Mouse (Mus musculus) liver (tissue): ENCODE data around the gene Akap6.

ENCODE experiments used
- DNase-seq: peaks from one replicate; pipeline ENCODE4 v3.0.0-alpha.2; 2020; ENCODE audit warnings: mixed read lengths

The Akap6 gene

DNA sequence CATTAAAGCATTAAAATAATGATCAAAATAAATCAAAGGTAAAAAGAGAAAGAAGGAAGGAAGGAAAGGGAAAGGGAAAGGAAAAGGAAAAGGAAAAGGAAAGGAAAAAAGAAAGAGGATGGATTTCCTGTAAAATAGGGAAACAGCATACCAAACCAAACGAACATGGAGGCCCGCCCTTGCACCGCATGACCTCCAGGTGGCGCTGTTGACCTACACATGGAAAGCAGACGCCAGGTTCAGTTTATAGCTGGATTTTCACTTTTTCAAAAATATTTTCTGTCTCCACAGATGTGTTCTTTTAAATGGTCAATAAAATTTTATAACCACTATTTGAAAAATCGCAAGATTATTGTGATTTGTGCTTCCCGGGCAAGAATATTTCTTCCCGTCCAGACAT is 211.6 kb downstream of the Akap6 start:
- DNase-seq = peak; percentile 71

GRCm38 (mm10) chr12:52918939-52919338 is 219.8 kb downstream of the Akap6 start:
- DNase-seq = peak; percentile 19

DNA sequence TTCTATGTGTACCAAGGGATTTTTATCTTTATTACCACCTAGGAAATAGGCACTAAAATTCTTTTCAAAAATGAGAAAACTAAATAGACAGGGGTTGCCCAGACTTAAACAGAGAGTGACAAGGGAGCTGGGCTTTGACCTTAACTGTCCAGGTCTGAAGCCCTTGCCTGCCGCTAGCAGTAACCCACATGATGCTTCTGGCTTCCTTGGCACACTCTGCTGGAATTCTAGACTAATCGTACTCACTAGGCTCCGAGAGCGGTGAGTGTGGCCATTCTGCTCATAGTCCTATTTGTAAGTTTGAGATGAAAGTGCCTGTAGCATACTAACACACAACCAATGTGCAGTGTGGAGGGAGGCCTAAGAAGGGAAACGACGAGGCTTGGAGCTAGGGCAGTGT is 223.3 kb downstream of the Akap6 start:
- no peak for DNase-seq

DNA sequence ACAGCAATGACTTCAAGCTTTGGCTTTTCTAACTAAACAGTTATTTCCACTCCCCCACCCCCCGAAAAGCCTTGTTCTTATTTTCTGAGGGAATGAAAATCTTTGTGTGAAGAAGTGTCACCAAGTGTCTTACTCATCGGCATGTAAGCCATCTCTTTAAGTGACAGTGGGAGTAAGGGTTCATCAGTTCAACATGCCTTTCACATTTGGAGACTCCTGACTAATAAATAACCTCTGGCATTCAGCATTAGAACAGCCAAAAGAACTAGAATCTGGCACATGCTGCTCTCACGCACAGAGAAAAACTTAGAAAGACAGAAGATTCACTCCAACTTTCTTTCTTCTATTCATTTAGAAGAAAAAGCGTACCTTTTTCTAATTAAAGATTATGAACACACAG is 226.3 kb downstream of the Akap6 start:
- no peak for DNase-seq

- no peak for DNase-seq
These were observed 234.6 kb downstream of the Akap6 start for GRCm38 (mm10) chr12:52933832-52934231.

DNA sequence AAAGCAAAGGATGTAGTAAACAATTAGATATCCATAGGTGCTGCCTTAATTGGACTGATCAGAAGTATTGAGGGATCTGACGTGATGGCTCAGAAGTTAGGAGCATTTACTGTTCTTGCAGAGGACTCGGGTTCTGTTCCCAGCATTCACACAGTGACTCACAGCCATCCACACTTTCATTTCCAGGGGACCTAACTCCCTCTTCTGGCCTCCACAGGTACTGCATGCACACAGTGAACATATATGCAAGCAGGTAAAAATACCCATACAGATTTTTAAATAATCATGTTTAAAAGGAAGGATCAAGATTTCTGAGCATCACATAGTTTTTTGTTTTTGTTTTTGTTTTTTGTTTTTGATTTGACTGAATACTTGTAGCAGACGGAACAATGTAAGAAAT is 235.8 kb downstream of the Akap6 start:
- no peak for DNase-seq

DNA sequence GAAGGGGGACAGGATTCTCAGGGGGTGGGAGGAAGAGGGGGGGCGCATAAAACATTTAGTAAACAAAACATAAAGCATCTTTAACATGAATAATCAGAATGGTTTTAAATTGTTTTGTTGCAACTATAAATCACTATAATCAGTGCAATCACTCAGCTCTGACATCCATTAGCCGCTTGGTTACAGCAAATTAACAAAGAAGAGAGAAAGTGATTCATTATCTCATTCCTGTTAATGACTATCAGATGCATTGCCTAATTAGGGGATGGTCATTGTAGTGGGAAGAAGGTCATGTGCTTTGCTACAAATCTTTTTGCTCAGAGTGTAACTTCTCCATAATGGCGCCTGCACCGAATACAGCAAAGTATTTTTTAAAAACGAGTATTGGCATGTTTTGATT is 239.6 kb downstream of the Akap6 start:
- no peak for DNase-seq

- no peak for DNase-seq
These were observed 240.3 kb downstream of the Akap6 start for GRCm38 (mm10) chr12:52939324-52939946.

GRCm38 (mm10) chr12:52941941-52942340 is 242.8 kb downstream of the Akap6 start:
- DNase-seq = no peak

DNA sequence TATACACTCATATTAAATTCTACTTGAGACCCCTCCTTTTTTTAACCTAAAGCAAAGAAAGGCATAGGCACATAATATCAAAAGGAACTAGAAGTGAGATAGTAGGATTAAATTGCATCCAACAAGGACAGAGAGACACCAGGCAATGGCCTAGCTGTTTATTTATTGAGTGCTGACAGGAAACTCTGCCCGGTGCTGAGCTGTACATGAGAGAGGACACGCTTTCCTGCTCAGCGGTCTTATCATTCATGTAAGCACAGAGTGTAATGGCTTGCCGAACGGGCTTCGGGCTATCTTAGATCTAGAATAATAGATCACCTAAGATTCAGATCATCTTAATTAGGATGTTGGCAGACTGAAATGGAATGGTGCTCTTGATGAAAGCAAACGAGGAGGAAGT is 245.1 kb downstream of the Akap6 start:
- DNase-seq = no peak

GRCm38 (mm10) chr12:52944949-52945348 is 245.8 kb downstream of the Akap6 start:
- DNase-seq = no peak

DNA sequence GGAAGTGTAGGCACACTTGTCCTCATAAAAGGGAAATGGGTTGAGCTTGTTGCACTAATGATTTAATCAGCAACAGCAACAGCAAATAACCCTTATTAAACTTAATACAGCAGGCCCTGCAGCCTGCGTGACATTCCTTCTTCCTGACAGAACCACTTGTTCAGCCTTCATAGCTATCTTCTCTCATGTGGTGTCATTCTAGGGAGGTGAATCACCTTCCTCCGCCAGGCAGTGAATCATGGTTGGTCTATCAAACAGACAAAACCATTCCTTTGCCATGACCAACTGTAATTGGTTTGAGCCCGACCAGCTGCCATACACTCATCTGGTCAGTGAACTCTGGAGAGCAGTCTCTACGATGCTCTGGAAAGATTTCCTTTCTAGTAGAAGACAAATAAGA is 251.5 kb downstream of the Akap6 start:
- DNase-seq = no peak

DNA sequence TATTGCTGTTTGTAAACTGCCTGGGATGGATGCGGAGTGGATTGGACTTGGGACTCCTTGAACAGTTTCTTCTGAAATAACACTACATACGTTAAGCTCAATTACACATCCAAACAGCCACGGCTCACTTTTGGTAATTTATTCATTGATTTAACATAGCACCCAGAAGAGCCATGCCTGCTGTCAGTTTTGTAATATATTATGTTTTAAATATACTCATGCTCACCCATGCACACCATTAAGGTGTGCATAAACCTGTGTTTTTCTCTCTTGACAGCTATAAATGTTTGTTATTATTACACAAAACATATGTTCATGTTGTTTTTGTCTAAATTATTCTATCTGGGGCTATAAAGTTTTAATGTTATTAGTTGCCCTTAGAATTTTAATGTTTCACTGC is 258.4 kb downstream of the Akap6 start:
- no peak for DNase-seq

GRCm38 (mm10) chr12:52957994-52958393 is 258.8 kb downstream of the Akap6 start:
- DNase-seq = no peak

DNA sequence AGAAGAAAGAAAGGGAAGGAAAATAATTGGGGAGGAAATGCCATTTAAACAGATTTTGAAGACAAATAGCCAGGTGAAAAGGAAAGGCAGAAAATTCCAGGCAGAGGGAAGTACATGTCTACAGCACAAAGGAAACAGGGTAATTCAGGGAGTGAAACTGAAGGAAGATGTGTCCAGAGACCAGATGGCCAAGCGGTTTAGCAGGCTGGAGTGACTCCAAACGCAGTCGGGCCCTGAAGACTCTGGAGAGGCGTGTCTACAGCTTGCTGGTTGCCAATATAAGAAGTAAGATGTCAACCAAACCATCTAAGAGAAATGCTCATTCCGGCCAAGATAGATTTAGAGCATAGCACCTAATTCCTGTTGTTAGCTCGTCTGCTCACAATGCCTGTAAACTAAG is 292.6 kb downstream of the Akap6 start:
- no peak for DNase-seq

- DNase-seq = no peak
These were observed 313.2 kb downstream of the Akap6 start for GRCm38 (mm10) chr12:53012336-53012735.

DNA sequence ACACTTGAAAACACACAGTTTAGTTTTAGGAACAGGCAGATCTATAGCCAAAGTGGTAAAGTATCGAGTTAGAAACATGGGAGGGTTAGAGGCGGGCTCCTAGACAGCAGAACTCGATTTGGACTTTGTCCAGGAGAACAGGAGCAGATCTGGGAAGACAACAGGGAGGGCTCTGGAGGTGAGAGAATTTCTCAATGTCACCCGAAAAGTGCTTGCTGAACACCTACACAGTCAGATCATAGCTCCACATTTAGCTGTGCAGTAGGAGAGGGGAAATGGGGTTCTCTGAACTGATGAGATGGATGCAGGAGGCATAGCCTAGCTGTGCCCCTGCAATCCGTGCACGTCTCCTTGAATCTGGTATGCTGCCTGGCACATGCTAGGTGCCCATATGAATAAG is 315.4 kb downstream of the Akap6 start:
- no peak for DNase-seq

DNA sequence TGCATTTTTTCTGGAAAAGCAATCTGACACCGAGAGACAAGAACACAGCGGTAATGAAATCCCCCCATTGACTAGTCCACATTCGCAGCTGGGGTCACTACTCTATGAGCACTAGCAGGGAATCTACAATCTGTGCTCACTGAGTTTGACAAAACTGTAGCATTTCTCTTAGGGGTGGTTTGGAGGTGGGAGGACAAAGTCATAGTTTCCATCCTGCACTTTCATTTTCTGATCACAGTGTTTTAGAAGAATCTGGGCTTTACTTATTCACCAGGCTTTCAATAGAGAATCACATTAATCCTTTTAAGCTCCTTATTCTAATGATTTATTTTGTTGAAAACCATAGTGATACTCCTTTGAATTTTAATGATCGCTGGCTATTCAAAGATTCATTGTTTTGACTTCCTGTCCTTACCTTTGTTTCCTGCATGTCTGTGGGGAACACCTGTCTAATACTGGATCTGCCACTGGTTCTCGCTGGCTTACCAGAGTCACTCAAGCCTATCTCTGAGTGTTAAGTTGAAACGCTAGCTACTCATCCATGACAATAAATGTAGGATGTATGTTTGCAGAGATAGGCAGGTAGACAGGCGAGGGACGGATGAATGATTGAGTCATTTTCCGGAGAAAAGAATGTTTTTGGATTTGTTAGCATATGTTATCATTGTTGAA is 325.5 kb downstream of the Akap6 start:
- DNase-seq = no peak

DNA sequence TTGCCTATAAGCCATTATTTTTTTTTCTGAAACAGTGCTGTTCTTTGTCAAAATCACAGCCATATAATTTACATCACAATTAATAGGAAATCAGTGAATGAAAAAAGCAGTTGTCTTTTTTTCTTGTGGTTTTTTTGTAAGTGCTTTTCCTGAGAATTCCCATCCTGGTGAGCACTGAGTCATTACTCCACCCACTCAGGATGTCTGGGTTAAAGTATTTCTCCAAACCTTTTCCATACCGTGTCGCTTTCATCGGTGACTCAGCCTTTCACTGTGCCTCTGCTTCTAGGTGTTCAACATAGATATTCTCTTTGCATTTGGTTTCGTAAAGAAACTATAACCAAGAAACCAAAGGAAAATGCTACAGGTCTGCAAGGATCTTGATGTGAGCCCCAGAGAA is 328.1 kb downstream of the Akap6 start:
- DNase-seq = no peak

- no peak for DNase-seq
These were observed 329.7 kb downstream of the Akap6 start for GRCm38 (mm10) chr12:53028926-53029325.

GRCm38 (mm10) chr12:53029910-53030309 is 330.7 kb downstream of the Akap6 start:
- DNase-seq = no peak

GRCm38 (mm10) chr12:53032762-53033161 is 333.6 kb downstream of the Akap6 start:
- DNase-seq = no peak

DNA sequence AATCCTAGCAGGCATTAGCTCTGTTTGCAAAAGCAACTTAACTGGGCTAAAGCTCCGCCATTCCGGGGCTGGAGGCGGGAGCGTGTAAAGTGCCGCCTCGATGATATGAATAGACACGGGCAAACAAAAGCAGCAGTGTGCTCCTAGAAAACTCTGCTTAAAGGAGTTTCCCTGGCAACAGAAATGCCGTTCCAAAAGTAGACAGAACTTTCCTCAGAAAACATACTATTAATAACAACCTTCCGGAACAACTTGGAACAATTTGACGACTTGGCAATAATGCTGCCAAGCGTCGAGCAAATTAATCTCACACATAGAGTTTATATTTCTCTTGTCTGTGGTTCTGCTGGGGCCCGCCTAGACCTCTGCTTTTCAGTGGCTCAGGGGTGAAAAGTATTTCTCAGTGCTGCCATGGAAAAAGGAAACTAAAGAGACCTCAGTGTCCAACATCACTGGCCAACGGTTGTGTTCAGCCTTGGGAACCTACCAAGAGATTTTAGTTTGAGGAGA is 334.3 kb downstream of the Akap6 start:
- DNase-seq = no peak

DNA sequence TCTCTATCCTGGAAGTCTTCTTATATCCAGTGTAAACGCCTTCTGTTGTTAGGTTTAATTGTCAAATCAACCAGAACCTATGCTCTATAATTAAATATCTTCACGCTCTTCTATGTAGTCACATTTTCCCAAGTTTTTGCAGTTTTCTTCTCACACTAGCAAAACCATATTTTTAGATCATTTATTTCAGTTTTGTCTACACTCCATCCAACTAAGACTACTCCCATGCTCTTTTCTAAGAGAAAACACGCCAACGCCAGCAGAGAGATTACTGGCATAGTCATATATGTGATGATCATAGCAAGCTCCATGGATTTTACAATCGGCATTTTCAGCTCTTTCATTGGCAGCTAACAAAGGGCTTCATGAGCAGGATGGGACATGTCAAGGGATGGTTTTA is 341.5 kb downstream of the Akap6 start:
- DNase-seq = no peak

- DNase-seq = peak; percentile 35
These were observed 343.6 kb downstream of the Akap6 start for GRCm38 (mm10) chr12:53042739-53043138.
